Mouse (Mus musculus) inflammation-experienced regulatory T-cells, adult 6 months (primary cell): ENCODE results near the gene Nfasc. TPM values are rescaled to one million over a fixed set of nuclear protein-coding genes. Genes with fewer than 3 reads are reported as not detected.

Experiments used
- ATAC-seq: one replicate; pipeline ENCODE4 v1.8.0; 2017
- polyA plus RNA-seq, 3 experiments: library from polyadenylated mRNA; unstranded; fragments of 100-300 nt; shearing (Covaris generic); gene quantifications; one replicate each; pipeline ENCODE4 v1.2.1; 2017

Nfasc gene
- polyA plus RNA-seq, 3 experiments from 2014 or later: not detected

- no peak for ATAC-seq
These were observed 200.9 kb downstream of the Nfasc start for GRCm38 (mm10) chr1:132540701-132541100.

- no peak for ATAC-seq
These were observed 203.9 kb downstream of the Nfasc start for GRCm38 (mm10) chr1:132537736-132538135.

DNA sequence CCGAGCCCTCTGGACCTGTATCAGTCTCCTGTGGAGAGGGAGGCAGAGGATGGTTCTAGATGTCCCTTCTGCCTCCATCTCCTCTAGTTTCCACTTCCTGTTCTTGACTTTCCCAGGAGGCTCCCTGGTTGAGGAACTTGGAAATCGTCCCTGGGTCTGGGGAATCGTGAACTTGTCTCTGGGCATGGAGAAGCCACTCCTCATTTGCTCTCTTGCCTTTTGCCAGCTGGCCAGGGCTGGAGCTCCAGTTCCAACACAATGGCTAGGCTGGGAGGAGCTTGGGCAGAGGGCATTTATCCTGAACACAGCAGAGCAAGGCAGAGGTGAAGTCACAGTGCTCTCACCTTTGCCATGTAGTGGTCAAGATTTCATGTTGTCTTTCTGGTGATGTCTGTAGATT lies 205.2 kb downstream of the Nfasc start:
- no peak for ATAC-seq

DNA sequence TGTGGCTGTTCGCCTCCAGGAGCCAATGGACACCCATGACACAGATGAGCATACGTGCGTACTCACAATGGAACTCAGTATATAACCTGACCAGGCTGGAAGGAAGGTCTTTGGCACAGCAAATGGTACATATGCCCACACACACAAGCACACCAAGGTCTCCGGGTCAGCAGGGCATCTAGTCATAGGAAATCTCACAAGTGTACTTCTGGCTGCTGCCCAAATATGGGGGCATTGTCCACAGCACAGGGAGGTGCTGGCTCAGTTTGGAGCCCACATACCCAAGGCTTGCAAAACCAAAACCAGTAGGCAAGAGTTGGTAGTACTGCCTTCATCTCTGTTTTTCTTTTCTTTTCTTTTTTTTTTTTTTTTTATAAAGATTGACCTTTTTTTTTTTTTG lies 206.1 kb downstream of the Nfasc start:
- ATAC-seq: no peak

DNA sequence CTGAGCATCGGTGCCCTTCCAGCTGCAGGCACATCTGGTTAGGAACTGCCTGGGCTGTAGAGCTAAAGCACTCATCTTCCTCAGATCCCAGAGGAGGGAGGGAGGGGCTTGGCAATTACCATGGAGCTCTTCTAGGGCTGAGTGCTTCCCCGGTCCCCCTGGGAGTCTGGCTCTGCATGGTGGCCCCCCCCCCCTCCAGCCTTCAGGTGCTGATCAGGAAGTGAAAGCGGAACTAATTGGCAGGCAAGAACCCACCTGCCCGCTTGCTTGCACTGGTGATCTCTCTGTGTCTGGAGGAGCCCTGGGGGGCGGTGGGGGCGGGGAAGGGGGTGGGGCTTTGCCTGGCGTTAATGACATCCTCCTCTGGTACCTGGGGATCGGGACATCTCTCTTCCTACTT lies 207.8 kb downstream of the Nfasc start:
- ATAC-seq: no peak

DNA sequence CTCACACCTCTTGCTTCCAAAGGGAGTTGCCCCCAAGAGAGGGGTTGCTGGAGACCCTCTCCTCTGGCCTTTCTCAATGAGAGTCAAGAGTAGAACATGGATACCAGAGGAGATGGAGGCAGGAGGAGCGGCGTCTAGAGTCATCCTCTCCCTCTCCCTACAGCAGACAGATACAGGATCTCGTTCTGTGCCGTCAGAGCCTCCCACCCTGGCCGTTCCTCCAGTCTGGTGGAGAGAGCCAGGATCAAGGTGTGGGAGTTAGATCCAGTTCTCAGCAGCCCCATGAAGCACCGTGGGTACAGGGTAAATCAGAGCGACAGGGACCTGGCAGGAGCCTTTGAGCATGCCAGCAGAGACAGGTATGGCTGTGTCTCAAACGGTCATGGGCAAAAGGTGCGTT lies 209.1 kb downstream of the Nfasc start:
- no peak for ATAC-seq

GRCm38 (mm10) chr1:132530631-132531191 lies 210.9 kb downstream of the Nfasc start:
- ATAC-seq: no peak

GRCm38 (mm10) chr1:132528647-132529334 lies 212.8 kb downstream of the Nfasc start:
- ATAC-seq: no peak

DNA sequence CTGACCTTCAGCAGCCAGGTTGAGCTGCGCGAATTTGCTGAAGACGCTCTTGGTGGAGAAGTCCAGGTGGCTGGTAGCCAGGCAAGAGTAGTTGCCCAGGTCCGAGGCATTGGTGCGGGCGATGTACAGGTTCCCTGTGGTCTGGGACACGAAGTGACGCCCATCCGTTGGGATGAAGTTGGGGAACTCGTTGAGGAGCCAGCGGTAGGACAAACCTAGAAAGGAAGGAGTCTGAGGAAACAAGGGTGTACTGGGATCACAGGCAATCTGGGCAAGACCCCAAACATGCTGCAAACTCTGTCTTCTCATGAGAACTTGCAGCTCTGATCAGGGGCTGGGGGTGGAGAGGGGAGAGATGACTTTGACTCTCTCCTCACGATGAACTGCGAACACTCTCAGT lies 213.5 kb downstream of the Nfasc start:
- ATAC-seq: no peak

- no peak for ATAC-seq
These were observed 215.8 kb downstream of the Nfasc start for GRCm38 (mm10) chr1:132525832-132526231.

- ATAC-seq: no peak
These were observed 217.7 kb downstream of the Nfasc start for GRCm38 (mm10) chr1:132523920-132524319.

DNA sequence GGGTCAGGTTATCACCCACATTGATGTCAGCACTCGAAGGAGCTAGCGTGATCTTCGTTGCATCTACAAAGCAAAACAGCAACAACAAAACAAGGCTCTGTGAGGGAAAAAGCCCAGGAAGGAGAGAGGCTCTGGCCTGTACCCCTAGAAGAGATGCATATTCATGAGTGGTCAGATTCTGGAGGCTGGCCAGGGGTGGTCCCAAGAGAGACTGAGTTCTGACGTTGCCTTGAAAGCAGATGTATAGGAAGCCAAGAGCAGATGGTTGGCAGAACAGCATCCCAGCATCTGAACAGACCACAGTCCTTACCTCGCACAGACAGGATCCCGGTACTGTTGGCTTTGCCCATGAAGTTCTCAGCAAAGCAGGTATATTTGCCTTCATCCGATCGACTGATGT lies 218.5 kb downstream of the Nfasc start:
- ATAC-seq: no peak

- no peak for ATAC-seq
These were observed 220.8 kb downstream of the Nfasc start for GRCm38 (mm10) chr1:132520764-132521163.

- no peak for ATAC-seq
These were observed 221.9 kb downstream of the Nfasc start for GRCm38 (mm10) chr1:132519734-132520133.

- no peak for ATAC-seq
These were observed 223.0 kb downstream of the Nfasc start for GRCm38 (mm10) chr1:132518621-132519020.

- ATAC-seq: no peak
These were observed 224.8 kb downstream of the Nfasc start for GRCm38 (mm10) chr1:132516776-132517175.

GRCm38 (mm10) chr1:132515339-132515738 lies 226.3 kb downstream of the Nfasc start:
- ATAC-seq: no peak

Other genes starting within 250 kb of the Nfasc start
- gene Tmem81, start 235.6 kb downstream of the Nfasc start, polyA plus RNA-seq: 1 to 10 TPM; 3.9 to 6.3 (median 6.0) TPM
- gene Cntn2, start 198.5 kb downstream of the Nfasc start, polyA plus RNA-seq: not detected
- gene Lrrn2, start 138.5 kb upstream of the Nfasc start, polyA plus RNA-seq: under 1 TPM in 1 of 3 experiments, not detected in 2; 0.16 TPM